Mouse (Mus musculus): Measurements from ENCODE around the gene Hsd17b1. TPM values are rescaled to one million over a fixed set of nuclear protein-coding genes. Genes with fewer than 3 reads are reported as not detected.

The Hsd17b1 gene
- polyA plus RNA-seq, 1 experiment: not detected

GRCm38 (mm10) chr11:101079746-101080145 is 1.5 kb downstream of the Hsd17b1 start:
- Histone ChIP-seq H3K27ac (ENCODE audit: insufficient read depth, low read depth, low read length) (no peak overlapping the region), H3K4me3 (ENCODE audit: insufficient read depth, low read depth, low read length) (no peak overlapping the region), H3K4me1 (ENCODE audit: control insufficient read depth, insufficient read depth, low read length) (peaks cover 16% of the 10 kb centered on the region)
- TF ChIP-seq POLR2A (IDR thresholded peaks at IDR 0.05; ENCODE audit: insufficient read depth, low read depth, low read length): no peak
- no peak for TF ChIP-seq CTCF (IDR thresholded peaks at IDR 0.05; ENCODE audit: insufficient read depth, low read depth, low read length)
- 15% methylated on average over 27 of the region's 27 CpGs for WGBS

- no peak for TF ChIP-seq CTCF (IDR thresholded peaks at IDR 0.05; ENCODE audit: insufficient read depth, low read depth, low read length)
- TF ChIP-seq POLR2A (IDR thresholded peaks at IDR 0.05; ENCODE audit: insufficient read depth, low read depth, low read length): no peak
Observed at GRCm38 (mm10) chr11:101080421-101080820, 2.2 kb downstream of the Hsd17b1 start.

GRCm38 (mm10) chr11:101081659-101082058 is 3.4 kb downstream of the Hsd17b1 start:
- TF ChIP-seq CTCF (IDR thresholded peaks at IDR 0.05; ENCODE audit: insufficient read depth, low read depth, low read length) (no peak), POLR2A (IDR thresholded peaks at IDR 0.05; ENCODE audit: insufficient read depth, low read depth, low read length) (no peak)
- Histone ChIP-seq H3K27ac (ENCODE audit: insufficient read depth, low read depth, low read length) (no peak overlapping the region), H3K4me1 (ENCODE audit: control insufficient read depth, insufficient read depth, low read length) (peaks cover 16% of the 10 kb centered on the region), H3K4me3 (ENCODE audit: insufficient read depth, low read depth, low read length) (peak overlapping the region; percentile 42)
- WGBS: 6% methylated on average over 10 of the region's 10 CpGs

More at GRCm38 (mm10) chr11:101080421-101080820, 2.2 kb downstream of the Hsd17b1 start:
- peaks cover 16% of the 10 kb centered on the region for H3K4me1 ChIP-seq (ENCODE audit: control insufficient read depth, insufficient read depth, low read length)
- 73% methylated on average over 5 of the region's 5 CpGs for WGBS
- H3K4me3 ChIP-seq (ENCODE audit: insufficient read depth, low read depth, low read length): no peak overlapping the region
- no peak overlapping the region for H3K27ac ChIP-seq (ENCODE audit: insufficient read depth, low read depth, low read length)

- under 1% methylated on average over 51 of the region's 51 CpGs for WGBS
- Histone ChIP-seq H3K4me1 (ENCODE audit: control insufficient read depth, insufficient read depth, low read length) (peaks cover 16% of the 10 kb centered on the region), H3K4me3 (ENCODE audit: insufficient read depth, low read depth, low read length) (peak within 1 kb of the TSS; percentile 77), H3K27ac (ENCODE audit: insufficient read depth, low read depth, low read length) (peak within 1 kb of the TSS; percentile 71)
- TF ChIP-seq POLR2A (IDR thresholded peaks at IDR 0.05; ENCODE audit: insufficient read depth, low read depth, low read length): peak; percentile 61
- 0 out of 2 replicates have a peak, but pooled peaks have one; percentile 12 for TF ChIP-seq CTCF (IDR thresholded peaks at IDR 0.05; ENCODE audit: insufficient read depth, low read depth, low read length)
Observed at GRCm38 (mm10) chr11:101082208-101083082, 4.2 kb downstream of the Hsd17b1 start, which contains the start of gene Coasy. TSS of gene Coasy (plus strand) at chr11:101082565.

- H3K4me1 ChIP-seq (ENCODE audit: control insufficient read depth, insufficient read depth, low read length): peaks cover 22% of the 10 kb centered on the region
- TF ChIP-seq POLR2A (IDR thresholded peaks at IDR 0.05; ENCODE audit: insufficient read depth, low read depth, low read length) (no peak), CTCF (IDR thresholded peaks at IDR 0.05; ENCODE audit: insufficient read depth, low read depth, low read length) (no peak)
- WGBS: 25% methylated on average over 19 of the region's 19 CpGs
Observed at GRCm38 (mm10) chr11:101083083-101083697, 5.0 kb downstream of the Hsd17b1 start.

GRCm38 (mm10) chr11:101084246-101084645 is 6.0 kb downstream of the Hsd17b1 start:
- peaks cover 23% of the 10 kb centered on the region for H3K4me1 ChIP-seq (ENCODE audit: control insufficient read depth, insufficient read depth, low read length)
- H3K4me3 ChIP-seq (ENCODE audit: insufficient read depth, low read depth, low read length): no peak overlapping the region
- 88% methylated on average over 14 of the region's 14 CpGs for WGBS
- TF ChIP-seq CTCF (IDR thresholded peaks at IDR 0.05; ENCODE audit: insufficient read depth, low read depth, low read length) (no peak), POLR2A (IDR thresholded peaks at IDR 0.05; ENCODE audit: insufficient read depth, low read depth, low read length) (no peak)
- no peak overlapping the region for H3K27ac ChIP-seq (ENCODE audit: insufficient read depth, low read depth, low read length)

More at GRCm38 (mm10) chr11:101083083-101083697, 5.0 kb downstream of the Hsd17b1 start:
- H3K4me3 ChIP-seq (ENCODE audit: insufficient read depth, low read depth, low read length): peak overlapping the region; percentile 77
- peak overlapping the region; percentile 58 for H3K27ac ChIP-seq (ENCODE audit: insufficient read depth, low read depth, low read length)

GRCm38 (mm10) chr11:101084811-101085210 is 6.6 kb downstream of the Hsd17b1 start:
- H3K27ac ChIP-seq (ENCODE audit: insufficient read depth, low read depth, low read length): no peak overlapping the region
- H3K4me3 ChIP-seq (ENCODE audit: insufficient read depth, low read depth, low read length): no peak overlapping the region
- 93% methylated on average over 12 of the region's 12 CpGs for WGBS
- H3K4me1 ChIP-seq (ENCODE audit: control insufficient read depth, insufficient read depth, low read length): peaks cover 18% of the 10 kb centered on the region
- TF ChIP-seq POLR2A (IDR thresholded peaks at IDR 0.05; ENCODE audit: insufficient read depth, low read depth, low read length) (no peak), CTCF (IDR thresholded peaks at IDR 0.05; ENCODE audit: insufficient read depth, low read depth, low read length) (no peak)

GRCm38 (mm10) chr11:101085617-101086322 is 7.6 kb downstream of the Hsd17b1 start:
- 93% methylated on average over 18 of the region's 18 CpGs for WGBS
- peaks cover 16% of the 10 kb centered on the region for H3K4me1 ChIP-seq (ENCODE audit: control insufficient read depth, insufficient read depth, low read length)
- TF ChIP-seq POLR2A (IDR thresholded peaks at IDR 0.05; ENCODE audit: insufficient read depth, low read depth, low read length) (no peak), CTCF (IDR thresholded peaks at IDR 0.05; ENCODE audit: insufficient read depth, low read depth, low read length) (no peak)
- H3K27ac ChIP-seq (ENCODE audit: insufficient read depth, low read depth, low read length): no peak overlapping the region
- H3K4me3 ChIP-seq (ENCODE audit: insufficient read depth, low read depth, low read length): no peak overlapping the region
